Mouse (Mus musculus) intestine, postnatal 0 days (tissue): ENCODE measurements around the gene Grik1. TPM values are rescaled to one million over a fixed set of nuclear protein-coding genes. Genes with fewer than 3 reads are reported as not detected.

Experiments
- ATAC-seq: fragments of 200-750 bp; cut with Nextera tagmentation; 2 replicates; pipeline ENCODE4 v1.8.0; 2017; ENCODE audit warnings: mild to moderate bottlenecking, moderate TSS enrichment, moderate library complexity
- H3K27ac ChIP-seq: fragments of 300-500 bp; sonication (generic); 2 replicates; pipeline ENCODE4 v1.5.1; 2014; ENCODE audit warnings: mild to moderate bottlenecking, low read depth, low read length, moderate library complexity
- H3K27me3 ChIP-seq: fragments of 300-500 bp; sonication (generic); replicated peaks from 2 replicates; pipeline ENCODE4 v1.6.1; 2014; ENCODE audit warnings: low read length, mixed read lengths; ENCODE audit not compliant: control insufficient read depth, insufficient read depth
- H3K36me3 ChIP-seq: fragments of 300-500 bp; sonication (generic); 2 replicates; pipeline ENCODE4 v1.6.1; 2014; ENCODE audit warnings: mild to moderate bottlenecking, moderate library complexity; ENCODE audit not compliant: control insufficient read depth, insufficient read depth
- H3K4me1 ChIP-seq: fragments of 300-500 bp; sonication (generic); replicated peaks from 2 replicates; pipeline ENCODE4 v1.6.1; 2014; ENCODE audit warnings: antibody characterized with exemption, low read length, mixed read lengths; ENCODE audit not compliant: control insufficient read depth, insufficient read depth
- H3K4me2 ChIP-seq: fragments of 300-500 bp; sonication (generic); replicated peaks from 2 replicates; pipeline ENCODE4 v1.6.1; 2014; ENCODE audit warnings: low read depth, mild to moderate bottlenecking, moderate library complexity
- H3K4me3 ChIP-seq: fragments of 300-500 bp; sonication (generic); 2 replicates; pipeline ENCODE4 v1.5.1; 2014; ENCODE audit warnings: low read depth, low read length
- H3K9ac ChIP-seq: fragments of 300-500 bp; sonication (generic); 2 replicates; pipeline ENCODE4 v1.6.1; 2014; ENCODE audit warnings: mild to moderate bottlenecking, low read depth, low read length
- H3K9me3 ChIP-seq: fragments of 300-500 bp; sonication (generic); 2 replicates; pipeline ENCODE4 v1.6.1; 2016; ENCODE audit warnings: mixed run types; ENCODE audit not compliant: control insufficient read depth
- CTCF ChIP-seq: sonication (generic); IDR thresholded peaks from 2 replicates; pipeline ENCODE4 v1.5.1; 2016; ENCODE audit warnings: low read depth, mild to moderate bottlenecking, control low read depth, antibody characterized with exemption, moderate library complexity
- WGBS: fragments of 180-500 bp; shearing (Covaris S2); extraction: QIAGEN DNeasy Blood & Tissue Kit; methylation state at CpG from one replicate; pipeline ENCODE4 v1.1.7; 2014; 5-methylcytosine and 5-hydroxymethylcytosine counted together
- polyA plus RNA-seq: library from polyadenylated mRNA; unstranded; fragments of >200 nt; fragmentation: Nextera tagmentation; extraction: Ambion mirVana; gene quantifications from 2 replicates; pipeline ENCODE4 v1.2.1, GENCODE M21; 2015

Grik1 gene
- polyA plus RNA-seq, 1 experiment from 2014 or later, result 0.52 TPM

GRCm38 (mm10) chr16:87848799-87849198 is 441.3 kb downstream of the Grik1 start:
- Histone ChIP-seq H3K27ac (no peak overlapping the region), H3K9me3 (no peaks in the 10 kb centered on the region), H3K9ac (no peak overlapping the region), H3K36me3 (no peaks in the 10 kb centered on the region), H3K4me3 (no peak overlapping the region), H3K27me3 (no peaks in the 10 kb centered on the region), H3K4me1 (no peaks in the 10 kb centered on the region; the same call in 1 of the 2 replicates), H3K4me2 (no peak overlapping the region)
- 64% methylated on average over 3 of the region's 3 CpGs for WGBS
- no peak for TF ChIP-seq CTCF
- no peak for ATAC-seq

Other genes with a start within 250 kb of the Grik1 start
- not detected in 2 replicates for gene Cldn17, start 216.7 kb upstream of the Grik1 start, polyA plus RNA-seq